Mouse (Mus musculus) midbrain, embryonic 13.5 days (tissue): ENCODE data around the gene Hsd3b1. TPM values are rescaled to one million over a fixed set of nuclear protein-coding genes. Genes with fewer than 3 reads are reported as not detected.

ENCODE experiments used
- ATAC-seq: fragments of 200-750 bp; cut with Nextera tagmentation; 2 replicates; pipeline ENCODE4 v1.8.0; 2017; ENCODE audit warnings: mild to moderate bottlenecking, moderate TSS enrichment, moderate library complexity
- H3K27ac ChIP-seq: fragments of 300-500 bp; sonication (generic); 2 replicates; pipeline ENCODE4 v1.5.1; 2015; ENCODE audit warnings: inconsistent platforms, mild to moderate bottlenecking, moderate library complexity
- H3K27me3 ChIP-seq: fragments of 300-500 bp; sonication (generic); 2 replicates; pipeline ENCODE4 v1.6.1; 2015; ENCODE audit warnings: mild to moderate bottlenecking, inconsistent platforms
- H3K36me3 ChIP-seq: fragments of 300-500 bp; sonication (generic); 2 replicates; pipeline ENCODE4 v1.6.1; 2015; ENCODE audit warnings: mild to moderate bottlenecking, inconsistent platforms
- H3K4me1 ChIP-seq: fragments of 300-500 bp; sonication (generic); replicated peaks from 2 replicates; pipeline ENCODE4 v1.6.1; 2015; ENCODE audit warnings: inconsistent platforms
- H3K4me2 ChIP-seq: fragments of 300-500 bp; sonication (generic); replicated peaks from 2 replicates; pipeline ENCODE4 v1.6.1; 2015; ENCODE audit warnings: moderate library complexity, mild to moderate bottlenecking, inconsistent platforms
- H3K4me3 ChIP-seq: fragments of 300-500 bp; sonication (generic); replicated peaks from 2 replicates; pipeline ENCODE4 v1.5.1; 2015; ENCODE audit warnings: mild to moderate bottlenecking, inconsistent platforms
- H3K9ac ChIP-seq: fragments of 300-500 bp; sonication (generic); replicated peaks from 2 replicates; pipeline ENCODE4 v1.6.1; 2015; ENCODE audit warnings: mild to moderate bottlenecking, inconsistent platforms
- H3K9me3 ChIP-seq: fragments of 300-500 bp; sonication (generic); 2 replicates; pipeline ENCODE4 v1.6.1; 2016; ENCODE audit warnings: mild to moderate bottlenecking, inconsistent platforms
- WGBS: fragments of 180-500 bp; shearing (Covaris S2); methylation state at CpG from one replicate; pipeline ENCODE4 v1.1.7; 2015; 5-methylcytosine and 5-hydroxymethylcytosine counted together
- polyA plus RNA-seq: library from polyadenylated mRNA; unstranded; fragments of >200 nt; fragmentation: Nextera tagmentation; extraction: Ambion mirVana; gene quantifications from 2 replicates; pipeline ENCODE4 v1.2.1, GENCODE M21; 2015

Hsd3b1 gene
- polyA plus RNA-seq: 0.09 and 0.12 TPM in 2 replicates

DNA sequence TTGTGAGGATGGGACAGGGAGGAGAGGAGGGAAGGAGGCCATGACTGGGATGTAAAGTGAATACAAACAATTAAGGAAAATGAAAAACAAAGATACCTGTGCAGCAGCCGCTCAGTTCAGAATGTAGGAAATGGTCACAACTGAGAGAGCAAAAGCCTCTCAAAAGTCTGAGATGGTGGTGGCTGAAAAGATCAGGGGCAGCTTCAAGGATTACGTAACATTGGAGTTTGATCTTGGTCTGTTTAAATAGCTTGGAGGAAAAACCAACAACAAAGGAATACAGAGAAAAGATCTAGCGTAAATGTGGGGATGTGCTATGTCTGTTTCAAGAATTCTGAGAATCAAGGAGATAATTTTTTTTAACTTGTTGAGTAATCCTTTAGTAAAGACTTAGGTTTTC is at the start of gene Hsd3b1:
TSS of gene Hsd3b1 (minus strand) at position 219 of the 400 bp plus-strand sequence.
- Histone ChIP-seq H3K9me3 (no peaks in the 10 kb centered on the region), H3K9ac (no peak within 1 kb of the TSS), H3K4me2 (no peak within 1 kb of the TSS), H3K4me3 (no peak within 1 kb of the TSS), H3K4me1 (no peaks in the 10 kb centered on the region), H3K27ac (no peak within 1 kb of the TSS), H3K27me3 (no peaks in the 10 kb centered on the region), H3K36me3 (no peaks in the 10 kb centered on the region)
- 87% methylated on average over 3 of the region's 3 CpGs for WGBS
- no peak for ATAC-seq

GRCm38 (mm10) chr3:98897606-98898005 is 38.0 kb upstream of the Hsd3b1 start:
- Histone ChIP-seq H3K4me2 (no peak overlapping the region), H3K9ac (no peak overlapping the region), H3K27ac (no peak overlapping the region), H3K4me1 (no peaks in the 10 kb centered on the region), H3K36me3 (no peaks in the 10 kb centered on the region), H3K27me3 (no peaks in the 10 kb centered on the region), H3K9me3 (no peaks in the 10 kb centered on the region), H3K4me3 (no peak overlapping the region)
- no peak for ATAC-seq
- WGBS: 90% methylated on average over 2 of the region's 2 CpGs

DNA sequence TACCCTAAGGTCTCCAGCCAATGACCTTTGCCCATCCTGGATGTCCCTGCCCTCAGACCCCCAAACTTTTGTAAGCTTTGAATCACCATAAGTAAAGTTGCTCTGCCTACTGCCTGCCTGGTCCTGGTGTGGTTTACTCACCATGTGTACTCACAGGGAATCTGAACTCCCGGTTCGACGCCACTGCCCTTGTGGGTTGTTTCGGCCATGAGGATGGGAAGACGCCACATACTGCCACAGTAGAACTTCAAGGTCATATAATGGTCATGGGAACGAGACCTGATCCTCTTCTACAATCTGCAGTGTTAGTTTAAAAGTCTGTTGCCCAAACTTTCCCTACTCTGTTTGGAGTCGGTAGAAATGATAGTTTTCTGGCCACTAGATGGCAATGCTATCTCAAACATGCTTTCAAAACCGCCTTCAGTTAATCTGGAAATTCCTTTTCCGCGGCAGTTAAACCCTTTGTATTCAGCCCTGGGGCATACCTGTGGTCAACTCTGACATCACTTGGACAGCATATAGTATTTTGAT is 35.5 kb upstream of the Hsd3b1 start:
- H3K27me3 ChIP-seq: no peaks in the 10 kb centered on the region
- 48% methylated on average over 10 of the region's 10 CpGs for WGBS
- ATAC-seq: no peak; the same call in 1 of the 2 replicates
- no peak overlapping the region for H3K4me2 ChIP-seq
- H3K9ac ChIP-seq: no peak overlapping the region
- no peaks in the 10 kb centered on the region for H3K4me1 ChIP-seq
- no peaks in the 10 kb centered on the region for H3K9me3 ChIP-seq
- no peak overlapping the region for H3K27ac ChIP-seq
- no peak overlapping the region for H3K4me3 ChIP-seq
- no peaks in the 10 kb centered on the region for H3K36me3 ChIP-seq

DNA sequence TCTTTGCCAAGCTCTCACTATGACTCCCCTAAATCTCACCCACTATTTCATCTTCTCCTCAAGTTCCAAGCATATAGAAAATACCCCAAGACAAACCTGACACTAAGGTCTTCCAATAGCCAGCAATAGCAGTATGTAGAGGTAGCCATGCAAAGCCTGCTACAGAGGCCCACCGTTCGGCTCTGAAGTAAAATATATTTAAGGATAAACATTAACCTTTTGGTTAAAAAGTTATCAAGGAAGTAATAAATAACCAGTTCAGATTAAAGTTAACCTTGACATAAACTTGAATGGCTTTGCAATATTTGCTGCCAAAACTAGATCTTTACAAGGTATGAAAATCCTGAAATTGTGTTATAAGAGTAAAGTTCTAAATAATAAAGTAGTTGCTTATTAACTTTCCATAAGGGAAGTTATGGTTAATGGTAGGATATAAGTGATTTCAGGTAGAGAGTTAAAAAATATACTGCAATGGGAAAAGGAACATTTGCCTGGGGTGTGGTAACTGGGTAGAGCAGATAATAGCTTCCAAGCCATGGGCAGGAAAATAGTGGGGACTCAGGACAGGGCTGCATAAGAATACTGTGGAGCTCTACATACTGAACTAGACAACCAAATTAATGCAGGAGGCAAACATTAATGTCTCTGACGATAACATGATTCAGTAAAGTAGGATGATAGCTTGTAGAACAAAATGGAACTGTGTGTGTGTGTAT is 33.6 kb upstream of the Hsd3b1 start, which contains the start of gene Hao2:
TSS of gene Hao2 (minus strand) at position 183 of the 716 bp plus-strand sequence.
- Histone ChIP-seq H3K4me2 (no peak within 1 kb of the TSS), H3K36me3 (no peaks in the 10 kb centered on the region), H3K4me3 (no peak within 1 kb of the TSS), H3K4me1 (no peaks in the 10 kb centered on the region), H3K27ac (no peak within 1 kb of the TSS), H3K27me3 (no peaks in the 10 kb centered on the region), H3K9me3 (no peaks in the 10 kb centered on the region), H3K9ac (no peak within 1 kb of the TSS)
- no peak for ATAC-seq
- WGBS: 87% methylated on average over 3 of the region's 3 CpGs

DNA sequence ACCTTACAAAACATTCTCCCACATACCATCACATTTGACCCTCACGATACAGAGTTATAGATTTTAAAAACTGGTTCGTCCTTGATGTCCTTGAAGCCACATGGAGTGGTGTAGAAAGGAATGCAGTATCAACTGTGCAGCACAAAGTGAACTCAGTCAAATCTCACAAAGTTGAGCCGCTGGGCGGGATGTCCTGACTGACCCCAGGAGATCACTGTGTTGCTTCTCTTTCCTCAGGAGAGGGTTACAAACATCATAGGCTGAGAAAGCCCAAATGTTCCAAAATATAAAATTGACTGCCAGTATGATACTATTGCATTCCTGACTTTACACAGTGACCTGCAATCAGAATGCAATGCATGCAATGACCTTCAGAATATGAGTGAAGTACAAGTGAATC is 30.8 kb upstream of the Hsd3b1 start:
- Histone ChIP-seq H3K27me3 (no peaks in the 10 kb centered on the region), H3K9ac (no peak overlapping the region), H3K4me1 (no peaks in the 10 kb centered on the region), H3K27ac (no peak overlapping the region), H3K4me3 (no peak overlapping the region), H3K4me2 (no peak overlapping the region), H3K9me3 (no peaks in the 10 kb centered on the region), H3K36me3 (no peaks in the 10 kb centered on the region)
- ATAC-seq: no peak
- 87% methylated on average over 4 of the region's 4 CpGs for WGBS

DNA sequence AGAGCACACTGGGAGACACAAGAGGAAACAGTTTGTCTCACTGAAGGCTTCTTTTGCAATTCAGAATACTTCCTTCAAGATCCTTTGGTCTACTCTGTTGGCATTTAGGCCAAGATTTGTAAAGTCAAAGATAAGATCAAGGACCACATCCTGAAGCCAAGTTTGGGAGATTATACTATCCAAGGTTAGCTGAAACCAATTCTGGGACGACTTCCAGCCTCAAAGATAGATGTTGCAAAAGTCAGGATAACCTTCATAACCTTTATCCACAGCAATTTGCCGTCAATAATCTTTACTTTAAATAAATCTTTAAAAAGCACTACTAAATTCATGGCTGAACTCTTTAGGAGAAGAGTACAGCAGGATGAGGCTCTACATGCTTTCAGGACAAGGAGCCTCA is 28.6 kb upstream of the Hsd3b1 start:
- H3K9me3 ChIP-seq: no peaks in the 10 kb centered on the region
- 80% methylated on average over 2 of the region's 2 CpGs for WGBS
- H3K9ac ChIP-seq: no peak overlapping the region
- no peaks in the 10 kb centered on the region for H3K36me3 ChIP-seq
- no peaks in the 10 kb centered on the region for H3K27me3 ChIP-seq
- no peak overlapping the region for H3K27ac ChIP-seq
- H3K4me1 ChIP-seq: no peaks in the 10 kb centered on the region
- no peak overlapping the region for H3K4me3 ChIP-seq
- H3K4me2 ChIP-seq: no peak overlapping the region
- ATAC-seq: no peak

GRCm38 (mm10) chr3:98880831-98881230 is 21.2 kb upstream of the Hsd3b1 start:
- no peak overlapping the region for H3K4me3 ChIP-seq
- no peaks in the 10 kb centered on the region for H3K36me3 ChIP-seq
- H3K9me3 ChIP-seq: no peaks in the 10 kb centered on the region
- no peak overlapping the region for H3K9ac ChIP-seq
- H3K27me3 ChIP-seq: no peaks in the 10 kb centered on the region
- H3K27ac ChIP-seq: no peak overlapping the region
- no peaks in the 10 kb centered on the region for H3K4me1 ChIP-seq
- ATAC-seq: no peak
- H3K4me2 ChIP-seq: no peak overlapping the region
- 95% methylated on average over 2 of the region's 2 CpGs for WGBS

GRCm38 (mm10) chr3:98880216-98880615 is 20.6 kb upstream of the Hsd3b1 start:
- Histone ChIP-seq H3K9ac (no peak overlapping the region), H3K9me3 (no peaks in the 10 kb centered on the region)

GRCm38 (mm10) chr3:98868219-98868618 is 8.6 kb upstream of the Hsd3b1 start:
- Histone ChIP-seq H3K4me3 (no peak overlapping the region), H3K9me3 (no peaks in the 10 kb centered on the region), H3K36me3 (no peaks in the 10 kb centered on the region), H3K9ac (no peak overlapping the region), H3K4me1 (no peaks in the 10 kb centered on the region), H3K27me3 (no peaks in the 10 kb centered on the region), H3K4me2 (no peak overlapping the region), H3K27ac (no peak overlapping the region)
- ATAC-seq: no peak
- 84% methylated on average over 2 of the region's 2 CpGs for WGBS

More at GRCm38 (mm10) chr3:98880216-98880615, 20.6 kb upstream of the Hsd3b1 start:
- H3K27me3 ChIP-seq: no peaks in the 10 kb centered on the region
- H3K27ac ChIP-seq: no peak overlapping the region
- no peak overlapping the region for H3K4me2 ChIP-seq
- ATAC-seq: no peak
- whole genome bisulfite sequencing: 64% methylated on average over 6 of the region's 6 CpGs
- no peaks in the 10 kb centered on the region for H3K36me3 ChIP-seq
- H3K4me3 ChIP-seq: no peak overlapping the region
- no peaks in the 10 kb centered on the region for H3K4me1 ChIP-seq

DNA sequence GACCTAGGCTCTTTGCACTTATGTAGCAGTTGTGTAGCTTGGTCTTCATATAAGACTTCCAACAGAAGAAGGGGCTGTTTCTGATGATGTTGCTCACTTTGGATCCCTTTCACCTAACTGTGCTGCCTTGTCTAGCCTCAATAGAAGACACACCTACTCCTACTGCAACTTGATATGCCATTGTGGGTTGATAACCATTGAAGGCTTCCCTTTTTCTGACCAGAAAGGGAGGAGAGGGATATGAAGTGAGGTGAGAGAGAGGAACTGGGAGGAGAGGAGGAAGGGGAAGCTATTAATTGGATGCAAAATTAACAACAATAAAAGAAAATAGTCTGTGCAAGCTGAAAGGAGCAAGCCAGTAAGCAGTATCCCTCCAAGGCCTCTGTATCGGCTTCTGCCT is 3.2 kb upstream of the Hsd3b1 start:
- H3K4me2 ChIP-seq: no peak overlapping the region
- no peaks in the 10 kb centered on the region for H3K4me1 ChIP-seq
- no peaks in the 10 kb centered on the region for H3K27me3 ChIP-seq
- WGBS: 100% methylated on average over 1 of the region's 1 CpGs
- H3K27ac ChIP-seq: no peak overlapping the region
- no peak overlapping the region for H3K9ac ChIP-seq
- no peak for ATAC-seq
- no peaks in the 10 kb centered on the region for H3K36me3 ChIP-seq
- no peaks in the 10 kb centered on the region for H3K9me3 ChIP-seq
- no peak overlapping the region for H3K4me3 ChIP-seq

- Histone ChIP-seq H3K9ac (no peak overlapping the region), H3K4me2 (no peak overlapping the region), H3K9me3 (no peaks in the 10 kb centered on the region), H3K4me3 (no peak overlapping the region), H3K4me1 (no peaks in the 10 kb centered on the region), H3K27ac (no peak overlapping the region), H3K27me3 (no peaks in the 10 kb centered on the region), H3K36me3 (no peaks in the 10 kb centered on the region)
- ATAC-seq: no peak
- 93% methylated on average over 2 of the region's 2 CpGs for WGBS
Measured at GRCm38 (mm10) chr3:98858051-98858450, 1.5 kb downstream of the Hsd3b1 start.

GRCm38 (mm10) chr3:98856892-98857291 is 2.7 kb downstream of the Hsd3b1 start:
- Histone ChIP-seq H3K9ac (no peak overlapping the region), H3K4me3 (no peak overlapping the region), H3K36me3 (no peaks in the 10 kb centered on the region), H3K27ac (no peak overlapping the region), H3K27me3 (no peaks in the 10 kb centered on the region), H3K9me3 (no peaks in the 10 kb centered on the region), H3K4me2 (no peak overlapping the region), H3K4me1 (no peaks in the 10 kb centered on the region)
- WGBS: 77% methylated on average over 1 of the region's 1 CpGs
- ATAC-seq: no peak

DNA sequence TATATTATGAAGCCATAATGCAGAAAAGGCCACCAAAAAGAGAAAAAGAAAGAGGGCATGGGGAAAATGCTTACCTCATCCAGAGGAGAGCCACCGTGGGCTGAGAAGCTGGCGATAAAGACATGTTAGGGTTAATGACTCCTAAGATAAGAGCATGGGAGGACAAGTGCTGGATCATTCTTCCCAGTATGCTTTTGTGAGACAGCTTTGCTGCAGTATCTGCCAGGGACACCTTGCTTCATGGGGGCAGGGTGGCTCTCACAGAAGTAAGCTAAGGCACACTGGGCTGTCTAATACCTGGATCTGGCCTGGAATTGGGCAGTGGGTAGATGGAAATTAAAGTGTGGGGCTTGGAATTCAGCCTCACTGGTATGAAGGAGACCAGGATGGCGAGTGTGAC is 4.4 kb downstream of the Hsd3b1 start:
- ATAC-seq: no peak
- Histone ChIP-seq H3K4me3 (no peak overlapping the region), H3K4me2 (no peak overlapping the region), H3K4me1 (no peaks in the 10 kb centered on the region), H3K27ac (no peak overlapping the region), H3K9me3 (no peaks in the 10 kb centered on the region), H3K36me3 (no peaks in the 10 kb centered on the region), H3K27me3 (no peaks in the 10 kb centered on the region), H3K9ac (no peak overlapping the region)
- WGBS: 90% methylated on average over 3 of the region's 3 CpGs
